Mouse (Mus musculus) right cerebral cortex, adult 2 months (tissue): ENCODE results near the gene Syt5.
A peak's percentile ranks its signal among the peaks of the same experiment; 100 is the strongest.

Experiments used
- DNase-seq, 2 experiments: peaks; one replicate each; pipeline ENCODE4 v3.0.0; 2021 to 2022; ENCODE audit warnings: low spot score in 2 of 2

The Syt5 gene

GRCm38 (mm10) chr7:4501558-4502397, 45.6 kb downstream of the Syt5 start, which contains the start of gene Ppp1r12c:
Gene Ppp1r12c (minus strand): TSS chr7:4501680.
- DNase-seq, result peak; percentile 96 to 97

GRCm38 (mm10) chr7:4500892-4501471, 46.4 kb downstream of the Syt5 start:
- DNase-seq, result peak; percentile 45 to 47

GRCm38 (mm10) chr7:4499034-4499433, 48.3 kb downstream of the Syt5 start:
- no peak for DNase-seq

- no peak for DNase-seq
Observed at GRCm38 (mm10) chr7:4498251-4498650, 49.1 kb downstream of the Syt5 start.

GRCm38 (mm10) chr7:4497271-4497903, 50.0 kb downstream of the Syt5 start:
- no peak for DNase-seq

- DNase-seq, result no peak
Observed at GRCm38 (mm10) chr7:4496468-4496867, 50.9 kb downstream of the Syt5 start.

GRCm38 (mm10) chr7:4493991-4494390, 53.4 kb downstream of the Syt5 start:
- no peak for DNase-seq

- no peak for DNase-seq
Observed at GRCm38 (mm10) chr7:4492284-4493224, 54.8 kb downstream of the Syt5 start.

- no peak for DNase-seq
Observed at GRCm38 (mm10) chr7:4491308-4491707, 56.0 kb downstream of the Syt5 start.
